20 mouse cellular contexts compared by ENCODE assay signal in the genomic region with DNA sequence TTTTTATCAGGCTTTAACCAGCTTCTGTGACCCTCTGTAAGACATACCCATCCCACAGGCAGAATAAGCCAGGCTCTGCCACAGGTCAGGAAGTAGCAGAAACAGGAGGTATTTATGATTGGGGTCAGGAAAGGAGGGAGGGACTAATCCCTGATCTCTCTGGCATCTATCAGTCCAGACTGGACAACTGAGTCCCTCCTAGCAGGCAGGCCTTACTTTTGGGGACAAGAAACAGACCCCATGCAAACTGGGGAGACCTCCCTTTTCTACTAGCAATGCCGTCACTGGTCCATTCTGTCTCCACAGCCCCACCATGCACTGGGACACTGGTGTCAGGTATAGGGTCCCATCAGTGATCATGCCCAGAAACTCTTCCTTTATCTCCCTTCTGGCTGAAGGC. TPM values are rescaled to one million over a fixed set of nuclear protein-coding genes. Genes with fewer than 3 reads are reported as not detected.
DNase-seq lines count a peak whose midpoint lies in the region; ATAC-seq lines count a peak whose summit lies in the region.
"Had no signal": no experiment of that assay in that cellular context is flagged by ENCODE, and none has a peak within 500 bp of the region (broad histone marks: within the 10 kb centered on the region; RNA-seq: fewer than 3 reads in every experiment).

No protein-coding gene starts in this region.

- no peaks in the 10 kb centered on the region for H3K27me3 ChIP-seq in hindbrain, embryonic 12.5 days
- no peaks in the 10 kb centered on the region for H3K27me3 ChIP-seq in hindbrain, embryonic 10.5 days (ENCODE audit: insufficient read depth, poor library complexity, severe bottlenecking)
- no peaks in the 10 kb centered on the region for H3K27me3 ChIP-seq in forebrain, embryonic 12.5 days
- no peaks in the 10 kb centered on the region for H3K27me3 ChIP-seq in hindbrain, embryonic 14.5 days (ENCODE audit: control insufficient read depth, insufficient read depth, low read length)
- no peaks in the 10 kb centered on the region for H3K27me3 ChIP-seq in midbrain, embryonic 15.5 days (replicated peaks)

- no peak for ATAC-seq in hindbrain, embryonic 12.5 days (ENCODE audit: low FRiP score)
- ATAC-seq in forebrain, embryonic 12.5 days (ENCODE audit: low FRiP score), result no peak
- no peak for ATAC-seq in hindbrain, embryonic 14.5 days (ENCODE audit: low FRiP score)
- ATAC-seq in midbrain, embryonic 15.5 days (replicated peaks), result no peak
- ATAC-seq: activated CD4-positive, CD25-positive, alpha-beta regulatory T cell, adult 4 months had no signal

- no peaks in the 10 kb centered on the region for H3K9me3 ChIP-seq in hindbrain, embryonic 12.5 days (replicated peaks)
- no peaks in the 10 kb centered on the region for H3K9me3 ChIP-seq in hindbrain, embryonic 10.5 days
- H3K9me3 ChIP-seq in forebrain, embryonic 12.5 days, result no peaks in the 10 kb centered on the region
- H3K9me3 ChIP-seq in hindbrain, embryonic 14.5 days (ENCODE audit: control insufficient read depth, low read length), result no peaks in the 10 kb centered on the region
- no peaks in the 10 kb centered on the region for H3K9me3 ChIP-seq in midbrain, embryonic 15.5 days
- H3K9me3 ChIP-seq: G1E had no signal

- H3K4me2 ChIP-seq in hindbrain, embryonic 12.5 days (replicated peaks), result no peak overlapping the region
- H3K4me2 ChIP-seq in forebrain, embryonic 12.5 days, result no peak overlapping the region
- H3K4me2 ChIP-seq in hindbrain, embryonic 14.5 days (replicated peaks), result no peak overlapping the region
- peak overlapping the region; percentile 25; the same call in 1 of the 2 replicates for H3K4me2 ChIP-seq in midbrain, embryonic 15.5 days
- H3K4me2 ChIP-seq: heart, embryonic 11.5 days; liver, embryonic 11.5 days had no signal

- DNase-seq in hindbrain, embryonic 10.5 days (ENCODE audit: low spot score), result no peak
- DNase-seq in hindbrain, embryonic 14.5 days (ENCODE audit: low spot score), result no peak
- no peak for DNase-seq in frontal cortex, adult 2 months (ENCODE audit: extremely low spot score in 1 of 2, low spot score in 1 of 2)
- DNase-seq in urinary bladder, postnatal 10 days (ENCODE audit: low spot score), result no peak
- DNase-seq in right cerebral cortex, postnatal 4 days, result no peak
- DNase-seq: adrenal gland, postnatal 10 days; cerebellum, adult 9-10 months; heart, postnatal 10 days; kidney, adult 2 months; kidney, postnatal 14 days; lung, adult 18-20 months; lung, postnatal 4 days; right cerebral cortex, postnatal 14 days had no signal

- peaks cover 18% of the 10 kb centered on the region for H3K4me1 ChIP-seq in hindbrain, embryonic 12.5 days
- H3K4me1 ChIP-seq in hindbrain, embryonic 10.5 days (replicated peaks), result peaks cover 6% of the 10 kb centered on the region; the same call in 1 of the 2 replicates
- peaks cover 5% of the 10 kb centered on the region; the same call in 1 of the 2 replicates for H3K4me1 ChIP-seq in forebrain, embryonic 12.5 days
- H3K4me1 ChIP-seq in hindbrain, embryonic 14.5 days (replicated peaks; ENCODE audit: control insufficient read depth, insufficient read depth, low read length), result peaks cover 24% of the 10 kb centered on the region
- H3K4me1 ChIP-seq in midbrain, embryonic 15.5 days, result peaks cover 31% of the 10 kb centered on the region

- WGBS in hindbrain, embryonic 12.5 days, result 100% methylated on average over 1 of the region's 1 CpGs
- WGBS in hindbrain, embryonic 10.5 days, result 95% methylated on average over 1 of the region's 1 CpGs
- WGBS in forebrain, embryonic 12.5 days, result 95% methylated on average over 1 of the region's 1 CpGs
- 100% methylated on average over 1 of the region's 1 CpGs for WGBS in hindbrain, embryonic 14.5 days
- WGBS in midbrain, embryonic 15.5 days, result 100% methylated on average over 1 of the region's 1 CpGs

- H3K9ac ChIP-seq in hindbrain, embryonic 12.5 days, result no peak overlapping the region
- no peak overlapping the region for H3K9ac ChIP-seq in forebrain, embryonic 12.5 days
- no peak overlapping the region for H3K9ac ChIP-seq in hindbrain, embryonic 14.5 days
- no peak overlapping the region for H3K9ac ChIP-seq in midbrain, embryonic 15.5 days

- H3K27ac ChIP-seq in hindbrain, embryonic 12.5 days, result 0 out of 2 replicates have a peak overlapping the region, but pooled peaks have one; percentile 23
- no peak overlapping the region for H3K27ac ChIP-seq in hindbrain, embryonic 10.5 days
- H3K27ac ChIP-seq in forebrain, embryonic 12.5 days, result peak overlapping the region; percentile 37
- peak overlapping the region; percentile 84 for H3K27ac ChIP-seq in hindbrain, embryonic 14.5 days
- H3K27ac ChIP-seq in midbrain, embryonic 15.5 days, result peak overlapping the region; percentile 80

- H3K36me3 ChIP-seq in hindbrain, embryonic 12.5 days, result no peaks in the 10 kb centered on the region
- peaks cover 15% of the 10 kb centered on the region; the same call in 1 of the 2 replicates for H3K36me3 ChIP-seq in hindbrain, embryonic 10.5 days
- no peaks in the 10 kb centered on the region; the same call in none of the 2 replicates for H3K36me3 ChIP-seq in forebrain, embryonic 12.5 days (replicated peaks)
- no peaks in the 10 kb centered on the region for H3K36me3 ChIP-seq in hindbrain, embryonic 14.5 days (replicated peaks; ENCODE audit: control insufficient read depth, insufficient read depth)
- no peaks in the 10 kb centered on the region for H3K36me3 ChIP-seq in midbrain, embryonic 15.5 days (replicated peaks)
- H3K36me3 ChIP-seq: G1E had no signal

- no peak overlapping the region for H3K4me3 ChIP-seq in hindbrain, embryonic 12.5 days
- H3K4me3 ChIP-seq in hindbrain, embryonic 10.5 days, result no peak overlapping the region
- H3K4me3 ChIP-seq in forebrain, embryonic 12.5 days (replicated peaks), result no peak overlapping the region
- H3K4me3 ChIP-seq in hindbrain, embryonic 14.5 days (replicated peaks; ENCODE audit: low read length), result no peak overlapping the region
- no peak overlapping the region for H3K4me3 ChIP-seq in midbrain, embryonic 15.5 days

RNA-seq across cellular contexts. Expression of a gene that starts 37.1 kb away (rescaled TPM):
- 57.6 and 64.2 TPM in 2 replicates for polyA plus RNA-seq in hindbrain, embryonic 12.5 days (2016; fragmentation: Nextera tagmentation; extraction: Ambion mirVana)
- polyA plus RNA-seq in hindbrain, embryonic 10.5 days (2016; fragmentation: Nextera tagmentation; extraction: Ambion mirVana), result 22.6 and 30.1 TPM in 2 replicates
- 65.9 and 69.2 TPM in 2 replicates for polyA plus RNA-seq in forebrain, embryonic 12.5 days (2016; fragmentation: Nextera tagmentation; extraction: Ambion mirVana)
- polyA plus RNA-seq in hindbrain, embryonic 14.5 days (2014; fragmentation: Nextera tagmentation; extraction: Ambion mirVana), result 67.4 and 78.3 TPM in 2 replicates
- 88.4 and 96.8 TPM in 2 replicates for polyA plus RNA-seq in midbrain, embryonic 15.5 days (2015; fragmentation: Nextera tagmentation; extraction: Ambion mirVana)
- 128 and 154 TPM in 2 replicates for polyA plus RNA-seq in frontal cortex, adult 2 months (2012; rRNA removed)
- polyA plus RNA-seq: G1E had no signal
